Comparison of ENCODE assay signal across 21 mouse cellular contexts in the genomic region with DNA sequence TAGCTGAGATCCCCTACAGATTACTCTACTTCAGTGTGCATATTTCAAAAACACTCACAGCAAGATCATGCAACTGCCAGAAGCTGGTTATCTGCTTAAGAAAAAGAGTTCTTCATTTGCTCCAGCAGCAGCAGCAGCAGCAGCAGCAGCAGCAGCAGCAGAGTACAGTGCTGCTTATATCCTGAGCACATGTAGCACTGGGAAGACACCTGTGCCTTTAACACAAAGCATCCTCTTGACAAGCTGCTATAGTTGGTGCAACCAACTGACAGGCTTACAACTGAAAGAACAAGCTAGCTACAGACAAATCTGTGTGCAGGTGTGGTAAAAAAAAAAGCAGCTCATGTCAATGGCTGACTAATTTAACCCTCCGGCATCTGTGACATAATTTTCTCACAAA. TPM values are rescaled to one million over a fixed set of nuclear protein-coding genes. Genes with fewer than 3 reads are reported as not detected.
DNase-seq lines count a peak whose midpoint lies in the region; ATAC-seq and TF ChIP-seq lines count a peak whose summit lies in the region.
"Had no signal": no experiment of that assay in that cellular context is flagged by ENCODE, and none has a peak within 500 bp of the region (broad histone marks: within the 10 kb centered on the region; RNA-seq: fewer than 3 reads in every experiment).

No protein-coding gene starts in this region.

- no peak for TF ChIP-seq EP300 in lung, postnatal 0 days (IDR thresholded peaks at IDR 0.05)

- peak; percentile 2 for DNase-seq in heart, adult 11 months
- DNase-seq in heart, adult 9 months (ENCODE audit: low spot score in 2 of 2), result no peak
- peak; percentile 8 for DNase-seq in brain, embryonic 14.5 days (ENCODE audit: low read depth)
- peak; percentile 74 for DNase-seq in thymus, postnatal 14 days
- DNase-seq in left cerebral cortex, postnatal 4 days, result no peak
- no peak for DNase-seq in lung, postnatal 0 days (ENCODE audit: low spot score)
- DNase-seq in midbrain, postnatal 0 days (ENCODE audit: low spot score), result no peak
- DNase-seq: adrenal gland, postnatal 14 days; gastrocnemius, postnatal 36 days; heart, adult 18-20 months; heart, postnatal 10 days had no signal

- H3K9me3 ChIP-seq in lung, postnatal 0 days (ENCODE audit: low read length), result no peaks in the 10 kb centered on the region
- H3K9me3 ChIP-seq in midbrain, postnatal 0 days (ENCODE audit: low read length), result no peaks in the 10 kb centered on the region
- H3K9me3 ChIP-seq: embryonic facial prominence, embryonic 10.5 days; hindbrain, embryonic 13.5 days had no signal

- WGBS in lung, postnatal 0 days, result 88% methylated on average over 1 of the region's 1 CpGs
- 98% methylated on average over 1 of the region's 1 CpGs for WGBS in midbrain, postnatal 0 days

- H3K9ac ChIP-seq in lung, postnatal 0 days (replicated peaks; ENCODE audit: low read depth), result no peak overlapping the region
- no peak overlapping the region for H3K9ac ChIP-seq in midbrain, postnatal 0 days (replicated peaks; ENCODE audit: low read length, poor library complexity, severe bottlenecking)
- H3K9ac ChIP-seq: hindbrain, embryonic 13.5 days had no signal

- no peak overlapping the region for H3K4me2 ChIP-seq in lung, postnatal 0 days (replicated peaks; ENCODE audit: low read depth, low read length)
- no peak overlapping the region for H3K4me2 ChIP-seq in midbrain, postnatal 0 days (ENCODE audit: low read depth, low read length, poor library complexity, severe bottlenecking)
- H3K4me2 ChIP-seq: heart, embryonic 11.5 days; hindbrain, embryonic 13.5 days had no signal

- peaks cover 5% of the 10 kb centered on the region; the same call in 1 of the 2 replicates for H3K36me3 ChIP-seq in lung, postnatal 0 days (ENCODE audit: insufficient read depth, low read length)
- peaks cover 22% of the 10 kb centered on the region for H3K36me3 ChIP-seq in midbrain, postnatal 0 days (ENCODE audit: insufficient read depth, low read length)

- no peak overlapping the region for H3K27ac ChIP-seq in lung, postnatal 0 days (ENCODE audit: low read length)
- H3K27ac ChIP-seq in midbrain, postnatal 0 days (ENCODE audit: low read depth, low read length), result no peak overlapping the region
- H3K27ac ChIP-seq: embryonic facial prominence, embryonic 10.5 days; hindbrain, embryonic 13.5 days; hindbrain, postnatal 0 days had no signal

- no peaks in the 10 kb centered on the region for H3K27me3 ChIP-seq in lung, postnatal 0 days (replicated peaks; ENCODE audit: insufficient read depth, low read length)
- no peaks in the 10 kb centered on the region for H3K27me3 ChIP-seq in midbrain, postnatal 0 days (ENCODE audit: insufficient read depth, low read length)
- H3K27me3 ChIP-seq: hindbrain, embryonic 13.5 days had no signal

- intact Hi-C loops in left cerebral cortex, postnatal 4 days (cut with DNase I), result loop anchor here (10.0 kb wide), 2 partner anchors 101 to 241 kb away; no protein-coding TSS in a partner anchor

- ATAC-seq in lung, postnatal 0 days, result no peak
- no peak for ATAC-seq in midbrain, postnatal 0 days (ENCODE audit: low FRiP score)
- ATAC-seq: forebrain, embryonic 14.5 days; hindbrain, postnatal 0 days had no signal

- no peak overlapping the region for H3K4me3 ChIP-seq in lung, postnatal 0 days (ENCODE audit: low read depth, low read length)
- H3K4me3 ChIP-seq in midbrain, postnatal 0 days (ENCODE audit: low read depth, low read length), result no peak overlapping the region
- H3K4me3 ChIP-seq: embryonic facial prominence, embryonic 10.5 days; hindbrain, embryonic 13.5 days had no signal

- TF ChIP-seq CTCF in brain, embryonic 14.5 days (IDR thresholded peaks at IDR 0.05; ENCODE audit: borderline replicate concordance, extremely low read depth, insufficient read depth, insufficient read length), result no peak
- no peak for TF ChIP-seq CTCF in lung, postnatal 0 days (IDR thresholded peaks at IDR 0.05)
- TF ChIP-seq CTCF in midbrain, postnatal 0 days (IDR thresholded peaks at IDR 0.05), result no peak

- no peak for TF ChIP-seq POLR2A in brain, embryonic 14.5 days (IDR thresholded peaks at IDR 0.05; ENCODE audit: borderline replicate concordance, extremely low read depth, insufficient read depth, insufficient read length, poor library complexity, severe bottlenecking)

- no peaks in the 10 kb centered on the region for H3K4me1 ChIP-seq in lung, postnatal 0 days (ENCODE audit: insufficient read depth, low read depth, low read length)
- H3K4me1 ChIP-seq in midbrain, postnatal 0 days (ENCODE audit: insufficient read depth, low read length), result no peaks in the 10 kb centered on the region
- H3K4me1 ChIP-seq: embryonic facial prominence, embryonic 10.5 days; hindbrain, embryonic 13.5 days had no signal

RNA-seq across cellular contexts. Expression of gene Cd8a, which starts 22.8 kb away (rescaled TPM):
- not detected in 2 replicates for polyA plus RNA-seq in brain, embryonic 14.5 days (2012; rRNA removed)
- total RNA-seq in left cerebral cortex, postnatal 4 days (2021), result not detected
- 0.10 TPM in 1 of 2 replicates, not detected in the other for polyA plus RNA-seq in lung, postnatal 0 days (2015; fragmentation: Nextera tagmentation; extraction: Ambion mirVana)
- not detected in 2 replicates for total RNA-seq in midbrain, postnatal 0 days (2014; rRNA removed)
- not detected in 2 replicates for polyA plus RNA-seq in midbrain, postnatal 0 days (2015; fragmentation: Nextera tagmentation; extraction: Ambion mirVana)
- total RNA-seq: gastrocnemius, adult 8-10 months; hematopoietic stem cell, adult 5-6 weeks; hindbrain, postnatal 0 days; MEL had no signal
- polyA plus RNA-seq: C2C12; embryonic facial prominence, embryonic 10.5 days; embryonic facial prominence, embryonic 14.5 days; forebrain, embryonic 14.5 days; hindbrain, embryonic 13.5 days; hindbrain, postnatal 0 days had no signal

RNA-seq across cellular contexts. Expression of gene Rmnd5a, which starts 44.4 kb away (rescaled TPM):
- polyA plus RNA-seq in brain, embryonic 14.5 days (2012; rRNA removed), result 30.0 and 33.6 TPM in 2 replicates
- 10 to 100 TPM; 53.5 to 54.3 TPM for total RNA-seq in left cerebral cortex, postnatal 4 days (2021)
- polyA plus RNA-seq in lung, postnatal 0 days (2015; fragmentation: Nextera tagmentation; extraction: Ambion mirVana), result 12.5 and 13.0 TPM in 2 replicates
- total RNA-seq in midbrain, postnatal 0 days (2014; rRNA removed), result 41.8 and 54.7 TPM in 2 replicates
- 6.5 and 7.8 TPM in 2 replicates for polyA plus RNA-seq in midbrain, postnatal 0 days (2015; fragmentation: Nextera tagmentation; extraction: Ambion mirVana)

Comparison
In these comparisons a context has a peak if more than half of its experiments do, and no peak if none do; other contexts are left out.
1. DNase-seq: peak in heart, adult 11 months (single experiment), brain, embryonic 14.5 days (single experiment) and thymus, postnatal 14 days (single experiment); none in heart, adult 9 months (0 of 2), left cerebral cortex, postnatal 4 days (single experiment), lung, postnatal 0 days (single experiment) and midbrain, postnatal 0 days (single experiment).